Mouse (Mus musculus) T-helper 2 cell (primary cell): ENCODE measurements around the gene Zfyve16.

Source experiments
- in situ Hi-C: fragments of 300-600 bp; cut with MboI, MseI; formaldehyde crosslinking; loops from one replicate; pipeline ENCODE4 v1.15.1; 2025; ENCODE audit warnings: high pct_unique_total_duplicates

Zfyve16 gene

GRCm38 (mm10) chr13:92469381-92469780, 61.3 kb downstream of the Zfyve16 start:
- in situ Hi-C loops, result no loop called here

- in situ Hi-C loops, result no loop called here
Measured at GRCm38 (mm10) chr13:92467891-92468290, 62.8 kb downstream of the Zfyve16 start.

DNA sequence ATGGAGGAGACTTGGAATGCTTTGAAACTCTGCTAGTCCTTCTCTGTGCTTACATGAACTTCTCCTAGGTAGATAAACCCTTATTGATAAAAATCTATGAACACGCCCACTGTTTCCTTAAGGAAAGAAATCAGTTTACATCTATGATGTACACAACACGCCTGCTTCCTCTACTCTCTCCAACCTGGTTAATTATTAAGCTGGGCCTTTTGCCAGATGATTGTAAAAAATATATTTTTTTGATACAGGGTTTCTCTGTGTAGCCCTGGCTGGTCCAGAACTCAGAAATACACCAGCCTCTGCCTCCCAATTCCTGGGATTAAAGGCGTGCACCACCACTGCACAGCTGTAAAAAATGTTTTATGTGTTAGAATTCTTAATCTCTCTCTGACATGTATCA, 66.0 kb downstream of the Zfyve16 start:
- in situ Hi-C loops, result no loop called here

GRCm38 (mm10) chr13:92446872-92447271, 83.8 kb downstream of the Zfyve16 start:
- in situ Hi-C loops, result no loop called here

- in situ Hi-C loops, result no loop called here
Measured at GRCm38 (mm10) chr13:92440286-92440685, 90.4 kb downstream of the Zfyve16 start.

- in situ Hi-C loops, result no loop called here
Measured at GRCm38 (mm10) chr13:92438656-92439055, 92.0 kb downstream of the Zfyve16 start.
